Mouse (Mus musculus) kidney, postnatal 36 days (tissue): ENCODE data around the gene Vav3.
A peak's percentile ranks its signal among the peaks of the same experiment; 100 is the strongest.

ENCODE experiments used
- DNase-seq, 2 experiments: peaks; one replicate each; pipeline ENCODE4 v3.0.0; 2021 to 2022; ENCODE audit warnings: mixed read lengths in 2 of 2

Vav3 gene

GRCm38 (mm10) chr3:109353814-109354213, 13.4 kb downstream of the Vav3 start:
- DNase-seq, result no peak

GRCm38 (mm10) chr3:109355158-109355557, 14.7 kb downstream of the Vav3 start:
- DNase-seq, result no peak

GRCm38 (mm10) chr3:109360746-109361145, 20.3 kb downstream of the Vav3 start:
- DNase-seq, result no peak

- peak; percentile 34 to 44 for DNase-seq
Measured at GRCm38 (mm10) chr3:109361882-109362281, 21.4 kb downstream of the Vav3 start.

GRCm38 (mm10) chr3:109362310-109362709, 21.9 kb downstream of the Vav3 start:
- no peak for DNase-seq

- no peak for DNase-seq
Measured at GRCm38 (mm10) chr3:109363522-109363921, 23.1 kb downstream of the Vav3 start.

GRCm38 (mm10) chr3:109365875-109366274, 25.4 kb downstream of the Vav3 start:
- no peak for DNase-seq

GRCm38 (mm10) chr3:109366411-109366851, 26.0 kb downstream of the Vav3 start:
- DNase-seq, result peak in 1 of 2 experiments; percentile 52

- DNase-seq, result peak; percentile 17 to 20
Measured at GRCm38 (mm10) chr3:109368383-109369289, 28.2 kb downstream of the Vav3 start.

- no peak for DNase-seq
Measured at GRCm38 (mm10) chr3:109371576-109371975, 31.1 kb downstream of the Vav3 start.

GRCm38 (mm10) chr3:109372678-109373077, 32.2 kb downstream of the Vav3 start:
- DNase-seq, result no peak

GRCm38 (mm10) chr3:109378278-109378677, 37.8 kb downstream of the Vav3 start:
- DNase-seq, result no peak

- DNase-seq, result no peak
Measured at GRCm38 (mm10) chr3:109378684-109379083, 38.2 kb downstream of the Vav3 start.

GRCm38 (mm10) chr3:109388730-109389129, 48.3 kb downstream of the Vav3 start:
- peak in 1 of 2 experiments; percentile 4 for DNase-seq

- no peak for DNase-seq
Measured at GRCm38 (mm10) chr3:109401527-109401926, 61.1 kb downstream of the Vav3 start.

- DNase-seq, result peak in 1 of 2 experiments; percentile 17
Measured at GRCm38 (mm10) chr3:109411294-109411693, 70.8 kb downstream of the Vav3 start.

- no peak for DNase-seq
Measured at GRCm38 (mm10) chr3:109420403-109420802, 80.0 kb downstream of the Vav3 start.

GRCm38 (mm10) chr3:109421019-109421418, 80.6 kb downstream of the Vav3 start:
- no peak for DNase-seq

- DNase-seq, result no peak
Measured at GRCm38 (mm10) chr3:109423440-109424079, 83.1 kb downstream of the Vav3 start.

GRCm38 (mm10) chr3:109431285-109431684, 90.8 kb downstream of the Vav3 start:
- DNase-seq, result no peak

GRCm38 (mm10) chr3:109438552-109438951, 98.1 kb downstream of the Vav3 start:
- no peak for DNase-seq

GRCm38 (mm10) chr3:109439253-109439652, 98.8 kb downstream of the Vav3 start:
- DNase-seq, result no peak

- no peak for DNase-seq
Measured at GRCm38 (mm10) chr3:109440001-109440400, 99.5 kb downstream of the Vav3 start.

- DNase-seq, result no peak
Measured at GRCm38 (mm10) chr3:109444077-109444476, 103.6 kb downstream of the Vav3 start.
